Mouse (Mus musculus) kidney, postnatal 0 days (tissue): ENCODE data around the gene Sgms2. TPM values are rescaled to one million over a fixed set of nuclear protein-coding genes. Genes with fewer than 3 reads are reported as not detected.
A peak's percentile ranks its signal among the peaks of the same experiment; 100 is the strongest.

Experiments
- ATAC-seq: fragments of 200-750 bp; cut with Nextera tagmentation; replicated peaks from 2 replicates; pipeline ENCODE4 v1.8.0; 2017; ENCODE audit warnings: low read depth, moderate number of reproducible peaks, moderate TSS enrichment, moderate library complexity; ENCODE audit not compliant: low FRiP score
- DNase-seq: peaks from one replicate; pipeline ENCODE4 v3.0.0-alpha.2; 2016; ENCODE audit warnings: low spot score
- H3K27ac ChIP-seq: fragments of 300-500 bp; sonication (generic); 2 replicates; pipeline ENCODE4 v1.5.1; 2014; ENCODE audit warnings: mild to moderate bottlenecking
- H3K27me3 ChIP-seq: fragments of 300-500 bp; sonication (generic); 2 replicates; pipeline ENCODE4 v1.6.1; 2014; ENCODE audit warnings: low read length, mixed read lengths; ENCODE audit not compliant: insufficient read depth
- H3K36me3 ChIP-seq: fragments of 300-500 bp; sonication (generic); 2 replicates; pipeline ENCODE4 v1.6.1; 2014; ENCODE audit warnings: low read length, mixed read lengths; ENCODE audit not compliant: insufficient read depth
- H3K4me1 ChIP-seq: fragments of 300-500 bp; sonication (generic); replicated peaks from 2 replicates; pipeline ENCODE4 v1.6.1; 2014; ENCODE audit warnings: antibody characterized with exemption, low read length, mixed read lengths; ENCODE audit not compliant: insufficient read depth
- H3K4me2 ChIP-seq: fragments of 300-500 bp; sonication (generic); 2 replicates; pipeline ENCODE4 v1.6.1; 2014; ENCODE audit warnings: mild to moderate bottlenecking, low read length, moderate library complexity, mixed read lengths
- H3K4me3 ChIP-seq: fragments of 300-500 bp; sonication (generic); replicated peaks from 2 replicates; pipeline ENCODE4 v1.5.1; 2014; ENCODE audit warnings: low read depth, low read length
- H3K9ac ChIP-seq: fragments of 300-500 bp; sonication (generic); 2 replicates; pipeline ENCODE4 v1.6.1; 2014; ENCODE audit warnings: low read depth, low read length
- H3K9me3 ChIP-seq: fragments of 300-500 bp; sonication (generic); replicated peaks from 2 replicates; pipeline ENCODE4 v1.6.1; 2016; ENCODE audit warnings: low read length, inconsistent platforms, mixed read lengths
- CTCF ChIP-seq: IDR thresholded peaks from 2 replicates; pipeline ENCODE4 v1.5.1; 2016; ENCODE audit warnings: antibody characterized with exemption, low read depth, mild to moderate bottlenecking, moderate library complexity
- WGBS: fragments of 180-500 bp; shearing (Covaris S2); extraction: QIAGEN DNeasy Blood & Tissue Kit; methylation state at CpG from one replicate; pipeline ENCODE4 v1.1.7; 2014; 5-methylcytosine and 5-hydroxymethylcytosine counted together
- polyA plus RNA-seq: library from polyadenylated mRNA; unstranded; fragments of >200 nt; fragmentation: Nextera tagmentation; extraction: Ambion mirVana; gene quantifications from 2 replicates; pipeline ENCODE4 v1.2.1, GENCODE M21; 2015

The Sgms2 gene
- 24.2 and 25.4 TPM in 2 replicates for polyA plus RNA-seq

DNA sequence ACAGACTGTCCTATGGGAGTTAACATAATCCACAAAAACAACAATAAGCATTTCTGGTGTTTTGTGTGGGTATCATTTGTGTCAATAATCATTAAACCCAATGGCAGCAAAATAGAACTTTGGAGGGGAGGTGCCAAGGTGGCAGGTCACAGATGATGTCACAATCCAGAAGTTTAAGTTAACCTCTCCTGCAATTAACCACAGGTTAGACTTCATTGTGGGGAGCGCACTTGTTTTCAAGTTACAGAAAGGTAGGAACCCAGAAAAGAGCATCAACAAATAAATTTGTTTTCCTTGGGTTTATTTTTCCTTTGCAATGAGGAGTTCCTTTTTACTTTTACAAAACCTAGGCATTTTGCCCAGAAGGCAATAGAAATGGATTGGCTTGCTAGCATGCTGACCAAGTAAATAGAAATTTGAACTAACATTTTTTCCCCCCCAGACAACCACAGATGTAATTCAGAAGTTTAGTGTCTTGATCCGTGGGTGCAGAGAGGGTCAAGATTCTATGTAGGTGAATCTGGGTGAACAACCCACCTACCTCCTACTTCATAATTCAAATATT, at the start of gene Sgms2:
Gene Sgms2, minus strand, starts transcription at position 51 of the 565 bp plus-strand sequence.
- ATAC-seq (no peak), DNase-seq (no peak)
- Histone ChIP-seq H3K4me3 (peak within 1 kb of the TSS; percentile 77), H3K27ac (peak within 1 kb of the TSS; percentile 91), H3K9me3 (no peaks in the 10 kb centered on the region), H3K4me1 (peaks cover 11% of the 10 kb centered on the region; the same call in 1 of the 2 replicates), H3K36me3 (no peaks in the 10 kb centered on the region), H3K4me2 (peak within 1 kb of the TSS; percentile 90), H3K27me3 (no peaks in the 10 kb centered on the region), H3K9ac (peak within 1 kb of the TSS; percentile 81)
- 76% methylated on average over 2 of the region's 2 CpGs for WGBS
- no peak for TF ChIP-seq CTCF

DNA sequence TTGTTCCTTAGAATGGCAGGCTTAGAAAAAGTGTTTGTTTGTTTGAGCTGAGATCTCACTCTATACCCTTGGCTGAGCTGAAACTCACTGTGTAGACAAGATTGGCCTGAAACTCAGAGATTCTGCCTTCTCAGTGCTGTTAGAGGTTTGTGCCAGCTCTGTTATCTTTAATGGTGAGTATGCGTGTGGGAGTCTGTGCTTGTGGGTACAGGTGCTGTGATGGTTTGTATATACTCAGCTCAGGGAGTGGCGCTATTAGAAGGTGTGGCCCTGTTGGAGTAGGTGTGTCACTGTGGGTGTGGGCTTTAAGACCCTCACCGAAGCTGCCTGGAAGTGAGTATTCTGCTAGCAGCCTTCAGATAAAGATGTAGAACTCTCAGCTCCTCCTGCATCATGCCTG, 34.0 kb upstream of the Sgms2 start:
- Histone ChIP-seq H3K4me1 (no peaks in the 10 kb centered on the region), H3K36me3 (no peaks in the 10 kb centered on the region), H3K4me2 (no peak overlapping the region), H3K9me3 (no peaks in the 10 kb centered on the region), H3K9ac (no peak overlapping the region), H3K4me3 (no peak overlapping the region), H3K27me3 (no peaks in the 10 kb centered on the region), H3K27ac (no peak overlapping the region)
- 83% methylated on average over 3 of the region's 3 CpGs for WGBS
- TF ChIP-seq CTCF: no peak
- no peak for DNase-seq
- ATAC-seq: no peak

DNA sequence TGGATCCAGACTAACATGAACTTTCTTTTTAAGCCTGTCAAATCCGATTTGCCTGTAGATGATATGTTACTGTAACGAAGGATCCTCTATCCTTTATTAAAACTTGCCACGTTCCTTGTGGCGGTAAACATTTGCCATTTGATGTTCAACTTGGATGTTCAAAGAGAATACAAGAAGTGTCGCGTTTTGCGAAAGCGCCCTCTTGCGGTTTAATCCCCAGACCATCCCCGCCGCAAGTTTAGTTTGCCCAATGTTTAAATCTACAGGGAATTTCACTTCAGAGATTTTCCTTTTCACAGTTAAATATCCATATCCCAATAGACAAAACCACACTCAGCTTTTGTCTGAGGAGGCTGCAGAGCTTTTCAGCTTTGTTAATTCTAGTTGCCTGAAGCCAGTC, 33.6 kb upstream of the Sgms2 start:
- Histone ChIP-seq H3K27me3 (no peaks in the 10 kb centered on the region), H3K9me3 (no peaks in the 10 kb centered on the region), H3K4me2 (no peak overlapping the region), H3K9ac (no peak overlapping the region), H3K27ac (no peak overlapping the region), H3K36me3 (no peaks in the 10 kb centered on the region), H3K4me3 (no peak overlapping the region), H3K4me1 (no peaks in the 10 kb centered on the region)
- DNase-seq (peak; percentile 59), ATAC-seq (no peak)
- WGBS: 17% methylated on average over 11 of the region's 11 CpGs
- TF ChIP-seq CTCF: peak; percentile 76

DNA sequence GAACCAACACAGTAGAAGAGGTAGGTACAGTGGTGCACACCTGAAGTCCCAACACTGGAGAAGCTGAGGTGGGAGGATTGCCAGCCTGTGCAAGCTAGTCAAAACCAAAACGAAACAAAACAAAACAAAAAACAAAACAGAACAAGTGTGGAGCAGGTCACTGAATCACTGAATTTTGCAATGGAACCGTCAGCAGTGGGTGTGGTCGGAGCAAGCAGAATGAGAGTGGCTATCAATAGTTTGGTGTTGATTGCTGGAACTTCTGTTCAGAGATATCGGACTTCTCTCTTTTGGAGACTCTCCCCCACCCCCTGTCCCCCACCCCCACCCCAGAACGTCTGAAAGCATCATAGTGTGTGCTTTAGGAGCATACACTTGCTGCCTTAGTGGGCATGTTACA, 33.0 kb upstream of the Sgms2 start:
- 79% methylated on average over 5 of the region's 5 CpGs for WGBS
- TF ChIP-seq CTCF: no peak

DNA sequence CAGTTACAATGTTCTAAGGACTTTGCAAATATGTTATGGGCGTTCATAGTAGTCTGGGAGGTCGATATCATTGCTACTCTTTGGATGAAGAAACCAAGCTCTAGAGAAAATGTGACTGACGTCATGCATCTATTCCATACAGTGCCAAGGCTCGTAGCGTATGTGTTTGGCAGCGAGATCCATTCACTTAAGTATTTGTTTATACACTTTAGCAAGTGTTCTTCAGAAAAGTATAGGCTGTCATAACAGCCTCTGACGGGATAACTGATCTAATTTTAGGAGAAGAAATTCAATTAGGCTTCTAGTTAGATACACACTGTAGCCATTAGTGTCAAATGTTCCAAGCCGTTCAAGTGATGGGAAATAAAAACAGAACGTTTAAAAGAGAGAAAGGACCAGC, 32.5 kb upstream of the Sgms2 start:
- no peak overlapping the region for H3K9ac ChIP-seq
- DNase-seq (no peak), ATAC-seq (no peak)
- H3K27ac ChIP-seq: no peak overlapping the region
- no peaks in the 10 kb centered on the region for H3K4me1 ChIP-seq
- no peak overlapping the region for H3K4me2 ChIP-seq
- TF ChIP-seq CTCF: no peak
- no peaks in the 10 kb centered on the region for H3K9me3 ChIP-seq
- H3K36me3 ChIP-seq: no peaks in the 10 kb centered on the region
- H3K4me3 ChIP-seq: no peak overlapping the region
- WGBS: 74% methylated on average over 9 of the region's 9 CpGs
- H3K27me3 ChIP-seq: no peaks in the 10 kb centered on the region

More for the DNA sequence above, 33.0 kb upstream of the Sgms2 start:
- H3K36me3 ChIP-seq: no peaks in the 10 kb centered on the region
- H3K4me2 ChIP-seq: no peak overlapping the region
- no peaks in the 10 kb centered on the region for H3K9me3 ChIP-seq
- ATAC-seq: no peak
- H3K9ac ChIP-seq: no peak overlapping the region
- no peak overlapping the region for H3K27ac ChIP-seq
- H3K4me1 ChIP-seq: no peaks in the 10 kb centered on the region
- DNase-seq: no peak
- H3K4me3 ChIP-seq: no peak overlapping the region
- no peaks in the 10 kb centered on the region for H3K27me3 ChIP-seq

DNA sequence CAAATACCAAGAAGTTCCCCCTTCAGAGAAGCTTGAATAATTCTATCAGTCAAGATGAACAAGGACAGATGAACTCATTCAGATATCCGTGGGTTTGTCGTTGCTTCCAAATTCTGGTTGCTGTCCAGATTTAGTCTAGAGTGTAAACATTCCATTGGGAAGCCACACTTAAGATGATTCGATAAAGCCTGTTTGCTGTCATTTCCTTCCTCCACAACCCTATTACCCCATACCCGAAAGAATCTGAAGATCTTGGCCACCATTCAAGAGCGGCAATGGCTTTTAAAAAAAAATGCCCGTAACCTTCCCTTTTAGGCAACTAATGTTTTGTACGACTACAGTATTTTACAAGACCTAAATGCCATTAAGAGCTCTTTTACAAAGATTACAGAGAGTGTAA, 31.0 kb upstream of the Sgms2 start:
- H3K9me3 ChIP-seq: no peaks in the 10 kb centered on the region
- H3K36me3 ChIP-seq: no peaks in the 10 kb centered on the region
- no peak overlapping the region for H3K9ac ChIP-seq
- H3K27me3 ChIP-seq: no peaks in the 10 kb centered on the region
- no peak overlapping the region for H3K4me3 ChIP-seq
- no peak overlapping the region for H3K4me2 ChIP-seq
- TF ChIP-seq CTCF: no peak
- DNase-seq: peak; percentile 75
- no peak overlapping the region for H3K27ac ChIP-seq
- 51% methylated on average over 7 of the region's 7 CpGs for WGBS
- no peaks in the 10 kb centered on the region for H3K4me1 ChIP-seq
- no peak for ATAC-seq

DNA sequence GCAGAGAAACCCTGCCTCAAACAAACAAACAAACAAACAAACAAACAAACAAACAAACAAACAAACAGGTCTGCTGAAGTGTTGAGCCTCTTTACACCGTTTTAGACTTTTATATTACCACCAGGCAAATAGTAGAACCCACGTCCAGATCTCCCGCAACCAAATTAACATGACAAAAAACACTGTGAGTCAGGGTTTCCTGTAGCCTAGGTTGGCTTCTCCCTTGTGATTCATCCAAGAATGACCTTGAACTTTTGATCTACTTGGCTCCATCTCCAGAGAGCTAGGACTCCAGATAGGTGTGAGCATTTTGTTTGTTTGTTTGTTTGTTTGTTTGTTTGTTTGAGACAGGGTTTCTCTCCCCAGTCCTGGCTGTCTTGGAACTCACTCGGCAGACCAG, 30.0 kb upstream of the Sgms2 start:
- no peaks in the 10 kb centered on the region for H3K9me3 ChIP-seq
- H3K9ac ChIP-seq: no peak overlapping the region
- no peaks in the 10 kb centered on the region for H3K36me3 ChIP-seq
- no peak for TF ChIP-seq CTCF
- ATAC-seq: no peak
- no peaks in the 10 kb centered on the region for H3K27me3 ChIP-seq
- H3K4me1 ChIP-seq: no peaks in the 10 kb centered on the region
- H3K4me3 ChIP-seq: no peak overlapping the region
- no peak overlapping the region for H3K4me2 ChIP-seq
- no peak for DNase-seq
- H3K27ac ChIP-seq: no peak overlapping the region
- WGBS: 79% methylated on average over 4 of the region's 4 CpGs
